Mouse (Mus musculus) myocyte (in vitro differentiated cells): Measurements from ENCODE around the gene Bmp8b.

Source experiments
- CEBPB ChIP-seq: IDR thresholded peaks from 2 replicates; pipeline ENCODE4 v1.6.1; 2011; ENCODE audit warnings: mild to moderate bottlenecking, moderate library complexity; ENCODE audit not compliant: poor library complexity, insufficient read depth, severe bottlenecking
- E2F4 ChIP-seq: IDR thresholded peaks from one replicate; pipeline ENCODE4 v1.6.1; 2011; ENCODE audit warnings: mild to moderate bottlenecking, control low read depth, moderate library complexity; ENCODE audit not compliant: insufficient read depth
- MAX ChIP-seq: IDR thresholded peaks from one replicate; pipeline ENCODE4 v1.6.1; 2011; ENCODE audit warnings: low read depth, mild to moderate bottlenecking, control low read depth
- MYOD1 ChIP-seq, 3 experiments: IDR thresholded peaks; one replicate each; pipeline ENCODE4 v1.6.1; 2011; ENCODE audit warnings: control low read depth in 2 of 3, low read depth in 2 of 3, mild to moderate bottlenecking in 2 of 3, moderate library complexity in 1 of 3; ENCODE audit not compliant: insufficient read length in 2 of 3, control insufficient read depth in 1 of 3
- POLR2A ChIP-seq: IDR thresholded peaks from one replicate; pipeline ENCODE4 v1.6.1; 2011; ENCODE audit warnings: low read depth, mild to moderate bottlenecking, control low read depth, moderate library complexity; ENCODE audit not compliant: insufficient read length
- USF1 ChIP-seq: IDR thresholded peaks from one replicate; pipeline ENCODE4 v1.6.1; 2011; ENCODE audit warnings: low read depth, mild to moderate bottlenecking, control low read depth, moderate library complexity

GRCm38 (mm10) chr4:123086381-123086780, 18.6 kb upstream of the Bmp8b start:
- no peak for TF ChIP-seq MAX
- TF ChIP-seq POLR2A = no peak
- no peak for TF ChIP-seq CEBPB
- no peak for TF ChIP-seq MYOD1 (IDR thresholded peaks at IDR 0.05; ENCODE audit: control insufficient read depth in 1 of 3, insufficient read length in 2 of 3, low read depth in 2 of 3)
- no peak for TF ChIP-seq E2F4
- TF ChIP-seq USF1 = no peak
